Mouse (Mus musculus): ENCODE data around the gene Mroh2a.

Gene Mroh2a

DNA sequence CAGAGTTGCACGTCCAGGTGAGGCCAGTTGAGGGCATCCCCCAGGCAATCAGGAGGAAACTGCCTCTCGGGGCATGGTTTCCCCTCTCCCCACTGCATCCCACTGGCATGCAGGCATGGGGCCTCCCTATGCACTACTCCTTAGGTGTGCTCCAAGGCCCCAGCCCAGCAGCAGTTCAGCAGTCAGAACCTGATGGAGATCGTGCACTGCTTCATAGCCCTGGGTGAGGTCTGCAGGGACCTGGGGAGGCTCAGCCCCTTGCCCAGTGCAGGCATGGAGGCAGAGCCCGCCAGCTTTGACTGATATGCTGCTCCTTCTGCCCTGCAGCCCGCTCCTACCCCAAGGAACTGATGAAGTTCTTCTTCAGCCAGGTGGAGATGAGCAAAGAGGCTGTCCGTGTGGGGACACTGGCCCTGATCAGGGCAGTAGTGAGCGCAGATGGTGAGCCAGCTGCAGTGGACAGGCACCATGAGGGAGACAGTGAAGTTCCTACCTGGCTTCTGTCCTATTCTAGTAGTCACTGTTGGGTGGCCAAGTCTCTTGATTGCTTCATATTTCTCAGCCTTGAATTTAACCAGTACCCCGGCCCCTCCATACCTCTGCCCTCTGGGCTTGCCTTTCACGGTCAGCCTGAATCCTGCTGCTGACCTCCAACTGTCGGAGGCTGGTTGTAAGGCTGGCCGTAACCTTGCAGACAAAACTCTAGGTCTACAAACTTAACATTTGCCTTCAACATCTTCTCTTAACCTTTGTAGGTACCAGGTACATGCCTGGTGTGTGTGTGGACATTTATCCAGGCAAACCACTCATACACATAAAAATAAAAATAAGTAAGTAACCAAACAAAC, 8.5 kb downstream of the Mroh2a start:
- DNase-seq (ENCODE audit: low spot score in 2 of 2), result no peak

DNA sequence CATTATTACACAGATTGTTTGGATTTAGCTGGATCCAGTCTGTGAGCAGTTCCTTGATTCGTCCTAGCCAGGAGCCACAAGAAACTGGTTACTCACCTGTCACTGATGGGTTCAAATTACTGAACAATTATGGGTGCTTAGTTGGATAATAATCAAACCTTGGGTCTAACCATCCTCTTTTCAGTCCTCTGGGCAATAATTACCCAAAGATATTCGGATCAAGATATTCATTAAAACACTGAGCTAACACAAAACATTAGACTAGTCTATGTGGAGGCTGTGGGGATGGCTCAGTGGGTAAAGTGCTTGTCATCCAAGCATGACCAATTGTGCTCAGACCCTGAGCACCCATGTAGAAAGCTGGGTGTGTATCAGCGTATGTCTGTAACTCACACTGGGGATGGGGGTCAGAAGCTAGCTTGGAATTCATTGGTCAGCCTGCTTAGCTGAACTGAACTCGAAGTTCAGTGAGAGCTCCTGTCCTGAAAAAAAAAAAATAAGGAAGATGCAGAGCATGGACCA, 9.2 kb downstream of the Mroh2a start:
- no peak for DNase-seq (ENCODE audit: low spot score in 2 of 2)

DNA sequence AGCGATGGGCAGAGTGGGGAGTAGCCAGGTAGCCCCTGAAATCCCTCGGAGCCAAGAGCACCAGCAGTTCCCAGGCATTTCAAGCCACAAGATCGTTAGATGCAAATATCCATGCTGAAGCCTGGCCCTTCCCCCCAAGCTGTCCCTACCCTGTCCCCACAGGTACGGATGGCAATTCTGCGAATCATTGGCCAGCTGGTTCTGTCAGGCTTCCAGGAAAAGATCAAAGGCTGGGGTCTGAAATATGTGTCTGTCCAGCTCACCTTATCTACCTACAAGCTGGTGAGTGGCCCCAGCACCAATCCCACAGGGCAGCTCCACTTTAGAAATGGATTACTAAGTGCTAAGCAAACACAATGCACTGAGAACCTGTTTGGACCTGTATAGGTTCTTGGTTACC, 10.5 kb downstream of the Mroh2a start:
- DNase-seq (ENCODE audit: low spot score in 2 of 2), result no peak

DNA sequence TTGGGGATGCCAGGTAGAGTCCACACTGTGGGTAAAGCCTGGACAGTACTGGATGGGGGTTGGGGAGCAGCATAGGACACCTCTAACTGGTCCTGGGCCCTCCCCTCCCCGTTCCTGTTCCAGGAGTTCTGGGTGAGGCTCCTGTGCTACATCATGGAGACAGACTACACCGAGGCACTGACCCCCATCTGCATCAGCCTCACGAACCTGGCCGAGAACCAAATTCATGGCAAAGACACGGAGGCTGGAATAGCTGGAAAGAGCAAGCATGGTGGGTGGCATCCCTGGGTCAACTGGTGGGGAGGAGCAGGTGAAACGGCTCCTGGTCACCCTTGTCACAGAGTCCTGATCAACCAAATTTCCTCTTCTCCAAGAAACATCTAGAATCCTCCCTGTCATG, 12.0 kb downstream of the Mroh2a start:
- no peak for DNase-seq (ENCODE audit: low spot score in 2 of 2)

DNA sequence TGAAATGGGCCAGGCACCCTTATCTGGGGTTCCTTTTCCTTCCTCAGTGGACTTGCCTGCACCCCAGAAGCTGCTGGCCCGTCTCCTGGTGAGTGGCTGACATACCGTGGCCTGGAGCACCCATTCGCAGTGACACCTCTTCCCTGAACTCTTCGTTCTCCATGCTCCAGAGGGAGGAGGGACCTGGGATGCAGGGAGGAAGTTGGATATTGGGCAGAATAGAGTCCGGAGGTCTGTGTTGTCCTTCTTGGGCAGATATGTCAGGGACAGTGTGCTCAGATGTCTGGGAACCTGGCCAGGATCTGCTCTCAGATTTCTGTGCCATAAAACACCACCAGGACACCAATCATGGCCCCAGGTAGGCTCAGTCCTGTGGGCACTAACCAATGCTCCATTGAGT, 13.3 kb downstream of the Mroh2a start:
- no peak for DNase-seq (ENCODE audit: low spot score in 2 of 2)

- DNase-seq (ENCODE audit: low spot score in 2 of 2), result no peak
Observed at GRCm38 (mm10) chr1:88240579-88240978, 13.8 kb downstream of the Mroh2a start.

GRCm38 (mm10) chr1:88243861-88244260, 17.1 kb downstream of the Mroh2a start:
- DNase-seq (ENCODE audit: low spot score in 2 of 2), result no peak

- no peak for DNase-seq (ENCODE audit: low spot score in 2 of 2)
Observed at GRCm38 (mm10) chr1:88245881-88246280, 19.1 kb downstream of the Mroh2a start.

DNA sequence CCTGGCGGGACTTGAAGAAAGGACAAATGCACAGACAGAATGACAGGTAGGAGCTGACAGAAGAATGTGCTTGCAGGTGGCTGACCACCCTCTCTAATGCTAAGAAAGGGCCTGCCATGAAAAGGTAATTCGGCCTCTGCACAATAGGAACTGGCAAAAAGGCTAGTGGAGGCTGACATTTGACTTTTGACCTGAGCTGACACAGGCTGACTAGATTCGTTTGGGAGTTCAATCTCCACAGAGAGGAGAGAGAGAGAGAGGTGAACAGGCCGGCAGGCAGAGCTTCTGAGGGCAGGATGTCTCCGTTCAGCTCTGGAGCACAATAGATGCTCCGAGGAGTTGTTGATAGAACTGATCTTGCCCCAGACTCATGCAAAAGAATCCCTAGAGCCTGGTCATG, 19.6 kb downstream of the Mroh2a start:
- no peak for DNase-seq (ENCODE audit: low spot score in 2 of 2)

DNA sequence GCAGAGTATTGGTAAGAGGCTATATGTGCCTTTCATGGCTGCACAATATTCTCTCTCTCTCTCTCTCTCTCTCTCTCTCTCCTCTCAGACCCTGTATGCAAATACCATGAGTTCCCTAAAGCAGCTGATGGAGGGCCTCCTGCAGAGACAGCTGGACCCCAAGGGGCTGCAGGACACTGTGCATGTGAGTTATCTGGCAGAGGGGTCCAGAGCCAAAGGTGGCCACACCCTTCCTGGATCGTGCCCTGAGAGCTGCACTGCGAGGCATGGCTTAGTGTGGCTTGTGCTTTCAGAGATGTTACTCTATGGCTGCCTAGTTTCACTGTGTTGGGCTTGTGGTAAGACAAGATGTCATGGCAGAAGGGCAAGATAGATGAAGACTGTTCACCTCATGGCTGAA, 20.9 kb downstream of the Mroh2a start:
- DNase-seq (ENCODE audit: low spot score in 2 of 2), result no peak

GRCm38 (mm10) chr1:88248658-88249057, 21.9 kb downstream of the Mroh2a start:
- no peak for DNase-seq (ENCODE audit: low spot score in 2 of 2)

GRCm38 (mm10) chr1:88249596-88249995, 22.8 kb downstream of the Mroh2a start:
- DNase-seq (ENCODE audit: low spot score in 2 of 2), result no peak

DNA sequence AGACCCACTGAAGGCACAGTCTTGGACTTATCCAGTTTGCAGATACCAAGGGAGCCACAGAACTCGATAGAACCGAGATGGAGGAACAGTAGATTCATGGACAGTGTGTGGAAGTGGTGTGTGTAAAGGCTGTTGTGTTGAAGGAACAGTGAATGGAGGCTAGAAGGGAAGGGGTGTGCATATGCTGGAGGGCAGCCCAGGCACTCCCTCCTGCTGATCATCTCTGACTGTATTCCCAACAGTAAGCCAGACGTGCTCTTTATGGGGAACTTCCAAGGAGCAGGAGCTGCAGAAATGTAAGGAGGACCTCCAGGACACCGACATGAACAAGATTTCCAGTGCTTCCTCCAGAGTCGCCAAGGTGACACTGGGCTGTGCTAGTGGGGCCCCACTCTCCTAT, 23.2 kb downstream of the Mroh2a start:
- no peak for DNase-seq (ENCODE audit: low spot score in 2 of 2)

DNA sequence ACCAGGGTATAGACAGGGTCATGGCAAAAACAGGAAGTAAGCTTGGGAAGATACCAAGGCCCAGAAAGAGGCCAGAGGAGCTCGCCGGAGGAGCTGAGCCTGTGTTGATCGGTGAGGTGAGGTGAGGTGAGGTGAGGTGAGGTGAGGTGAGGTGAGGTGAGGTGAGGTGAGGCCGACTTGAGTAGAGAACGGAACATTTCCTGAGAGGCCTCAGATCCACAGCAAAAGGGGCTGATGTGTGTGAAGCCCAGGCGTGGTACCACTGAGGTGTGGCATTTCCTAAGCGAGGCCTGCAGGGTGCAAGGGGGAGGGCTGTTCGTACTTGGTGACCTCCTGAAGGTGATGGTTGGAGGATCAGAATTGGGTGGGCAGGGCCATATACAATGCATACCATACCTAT, 26.3 kb downstream of the Mroh2a start:
- no peak for DNase-seq (ENCODE audit: low spot score in 2 of 2)

- no peak for DNase-seq (ENCODE audit: low spot score in 2 of 2)
Observed at GRCm38 (mm10) chr1:88253540-88253939, 26.8 kb downstream of the Mroh2a start.

DNA sequence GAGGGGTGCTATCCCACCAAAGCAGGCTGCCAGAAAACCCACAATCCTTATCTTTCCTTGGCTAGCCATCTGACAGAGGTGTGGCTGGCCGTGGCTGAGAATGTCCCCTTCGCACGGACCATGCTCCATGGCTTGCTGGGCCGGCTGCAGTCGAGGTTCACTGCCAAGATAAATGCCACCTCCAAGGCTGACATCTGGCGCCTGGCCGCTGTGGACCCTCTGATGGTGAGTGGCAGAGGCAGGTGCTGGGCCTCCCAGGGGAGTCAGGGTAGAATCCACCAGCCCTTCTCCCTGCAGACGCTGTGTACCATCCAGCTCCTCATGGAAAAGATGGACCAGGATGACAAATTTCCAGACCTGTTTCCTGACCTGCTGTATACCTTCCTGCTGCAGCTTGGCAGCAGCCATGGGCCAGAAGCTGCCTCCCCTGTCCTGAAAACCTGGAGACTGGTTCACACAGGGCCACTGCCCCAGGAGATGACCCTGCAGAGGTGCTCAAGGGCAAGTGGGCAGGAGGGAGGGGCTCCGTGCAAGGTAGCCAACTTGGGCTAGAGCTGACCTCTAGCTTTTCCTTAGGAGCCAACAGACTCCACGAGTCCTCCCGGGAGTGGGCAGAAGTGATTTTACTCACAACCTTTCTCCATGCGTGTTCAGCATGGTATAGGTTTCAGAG, 28.1 kb downstream of the Mroh2a start:
- DNase-seq (ENCODE audit: low spot score in 2 of 2), result no peak

DNA sequence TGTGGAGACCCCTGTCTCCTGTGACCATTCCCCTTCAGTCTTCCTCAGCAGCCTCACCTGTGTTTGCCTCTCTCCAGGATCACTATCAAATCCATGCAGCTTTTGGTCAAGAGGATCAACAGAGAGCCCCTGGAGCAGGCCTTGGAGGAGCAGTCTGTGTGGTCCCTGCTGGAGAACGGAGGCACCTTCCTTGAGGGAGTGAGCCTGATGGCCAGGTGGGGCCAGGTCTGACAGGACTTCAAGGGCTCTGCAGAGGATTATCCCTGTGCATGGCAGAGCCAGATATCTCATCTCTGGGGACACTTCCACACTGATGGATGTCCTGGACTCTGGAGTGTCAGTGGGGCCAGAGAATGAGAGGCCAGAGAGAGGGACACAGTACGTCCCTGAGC, 28.7 kb downstream of the Mroh2a start:
- no peak for DNase-seq (ENCODE audit: low spot score in 2 of 2)

- DNase-seq (ENCODE audit: low spot score in 2 of 2), result no peak
Observed at GRCm38 (mm10) chr1:88255989-88256754, 29.4 kb downstream of the Mroh2a start.

DNA sequence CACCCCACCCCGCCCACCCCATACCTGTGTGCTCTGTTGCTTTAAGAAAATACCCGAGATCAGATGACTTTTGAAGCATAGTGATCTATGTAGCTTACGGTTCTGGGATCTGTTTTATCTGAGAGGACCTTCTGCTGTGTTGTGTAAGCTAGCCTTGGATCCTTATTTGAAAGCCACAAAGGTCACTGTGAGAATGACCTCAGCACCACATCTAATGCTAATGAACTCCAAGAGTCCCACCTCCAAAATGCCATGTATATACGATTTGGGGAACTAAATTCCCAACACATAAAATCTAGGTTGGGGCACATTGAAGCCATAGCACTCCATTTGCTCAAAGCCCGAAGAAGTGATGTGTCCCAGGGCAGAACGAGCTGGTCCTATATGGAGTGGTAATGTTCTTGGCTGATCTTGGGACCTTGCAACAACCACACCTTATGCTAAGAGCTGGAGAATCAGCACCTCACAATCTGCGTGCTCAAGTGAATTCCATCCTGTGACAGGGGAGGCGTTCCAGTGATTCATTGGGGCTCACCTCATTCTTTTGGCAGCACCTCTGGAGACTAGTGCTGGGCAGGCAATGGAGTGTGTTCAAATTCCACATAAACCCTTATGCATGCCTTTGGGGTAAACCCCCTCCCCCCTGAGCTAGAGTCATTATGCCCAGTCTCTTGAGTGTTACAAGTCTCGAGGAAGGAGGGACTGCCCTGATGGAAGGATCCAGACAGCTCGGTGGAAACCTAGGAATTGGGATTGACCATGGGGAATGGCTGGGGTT, 30.3 kb downstream of the Mroh2a start:
- no peak for DNase-seq (ENCODE audit: low spot score in 2 of 2)

DNA sequence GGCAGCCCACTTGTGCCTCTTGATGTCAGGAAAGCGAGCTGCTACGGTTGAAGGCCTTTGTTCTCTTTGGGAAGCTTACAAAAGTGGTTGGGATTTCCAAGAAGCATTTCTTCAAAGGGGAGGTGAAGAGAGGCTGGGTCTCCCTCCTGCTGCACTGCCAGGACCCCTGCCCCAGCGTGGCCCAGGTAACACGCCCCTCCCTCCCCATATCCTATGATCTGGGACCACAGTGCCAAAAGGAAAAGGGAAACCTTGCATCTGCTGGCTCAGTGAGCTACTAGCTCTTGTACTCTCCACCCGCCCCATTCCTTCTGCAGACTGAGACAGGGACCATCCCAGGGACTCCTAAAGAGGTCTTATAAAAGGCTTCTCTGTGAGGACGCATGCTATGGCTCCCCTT, 30.9 kb downstream of the Mroh2a start:
- no peak for DNase-seq (ENCODE audit: low spot score in 2 of 2)

- no peak for DNase-seq (ENCODE audit: low spot score in 2 of 2)
Observed at GRCm38 (mm10) chr1:88258361-88258760, 31.6 kb downstream of the Mroh2a start.

Measured in heart, adult 9 months (tissue).